Mouse (Mus musculus): Measurements from ENCODE around the gene Lin7b.

DNA sequence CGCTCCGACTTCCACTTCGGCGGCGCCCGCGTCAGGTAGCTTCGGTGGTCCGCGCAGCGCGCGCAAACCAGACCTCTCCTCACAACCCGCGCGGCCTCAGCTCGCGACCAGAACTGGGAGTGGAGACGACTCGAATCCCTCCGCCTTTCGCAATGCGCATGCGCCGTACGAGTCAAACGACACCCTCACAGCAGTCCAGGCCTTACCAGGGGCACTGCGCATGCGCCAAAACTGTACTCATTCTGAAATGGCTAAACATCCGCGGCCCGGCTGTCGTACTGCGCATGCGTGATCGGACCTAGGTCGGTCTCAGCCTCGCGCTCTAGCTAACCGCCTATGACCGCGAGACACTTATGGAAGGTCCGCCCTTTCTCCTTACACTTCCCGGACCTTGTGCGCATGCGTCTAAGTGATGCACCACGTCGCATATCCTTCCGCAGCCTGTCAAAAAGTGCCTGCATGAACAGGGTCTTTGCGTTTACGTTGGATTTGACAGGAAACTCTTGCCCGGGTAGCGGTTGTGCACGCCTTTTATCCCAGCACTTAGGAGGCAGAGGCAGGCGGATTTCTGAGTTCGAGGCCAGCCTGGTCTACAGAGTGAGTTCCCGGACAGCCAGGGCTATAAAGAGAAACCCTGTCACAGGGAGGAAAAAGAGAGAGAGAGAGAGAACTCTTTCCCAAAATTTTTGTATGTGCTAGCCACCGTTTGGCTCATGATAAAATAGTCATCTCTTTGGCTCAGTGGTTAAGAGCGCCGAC lies 25.4 kb upstream of the Lin7b start, which contains the start of gene Snrnp70:
- no peak for TF ChIP-seq GATA1 (IDR thresholded peaks at IDR 0.05; ENCODE audit: borderline replicate concordance, low read length)
- 0 out of 2 replicates have a peak, but pooled peaks have one; percentile 10 for TF ChIP-seq FLI1 (IDR thresholded peaks at IDR 0.05; ENCODE audit: low read length)
